Mouse (Mus musculus) right cerebral cortex, postnatal 4 days (tissue): Measurements from ENCODE around the gene Rps6ka1.
"Not testable (repeated sequence)": the region's sequence is repeated elsewhere in the genome, so short reads cannot be mapped to it uniquely, and the experiment has no call there.

Experiments used
- DNase-seq: peaks from one replicate; pipeline ENCODE4 v3.0.0-alpha.2; 2022

The Rps6ka1 gene

GRCm38 (mm10) chr4:133887672-133888453, at the start of gene Rps6ka1:
TSS of gene Rps6ka1 (minus strand) at chr4:133887797.
- peak; percentile 80 for DNase-seq

- DNase-seq, result no peak
These were observed 44.2 kb upstream of the Rps6ka1 start for GRCm38 (mm10) chr4:133931785-133932184.

GRCm38 (mm10) chr4:133931349-133931748, 43.8 kb upstream of the Rps6ka1 start:
- DNase-seq, result no peak

- no peak for DNase-seq
These were observed 41.7 kb upstream of the Rps6ka1 start for GRCm38 (mm10) chr4:133929278-133929670.

- no peak for DNase-seq
These were observed 41.1 kb upstream of the Rps6ka1 start for GRCm38 (mm10) chr4:133928576-133929277.

- DNase-seq, result no peak
These were observed 37.6 kb upstream of the Rps6ka1 start for GRCm38 (mm10) chr4:133925204-133925603.

GRCm38 (mm10) chr4:133923743-133924142, 36.1 kb upstream of the Rps6ka1 start:
- DNase-seq, result no peak

- DNase-seq, result not testable (repeated sequence)
These were observed 30.7 kb upstream of the Rps6ka1 start for GRCm38 (mm10) chr4:133918093-133918825.

- no peak for DNase-seq
These were observed 24.4 kb upstream of the Rps6ka1 start for GRCm38 (mm10) chr4:133911983-133912382.

- DNase-seq, result peak; percentile 95
These were observed 22.9 kb upstream of the Rps6ka1 start for GRCm38 (mm10) chr4:133910236-133911211.

- no peak for DNase-seq
These were observed 20.5 kb upstream of the Rps6ka1 start for GRCm38 (mm10) chr4:133908051-133908450.

- no peak for DNase-seq
These were observed 19.5 kb upstream of the Rps6ka1 start for GRCm38 (mm10) chr4:133907086-133907485.

- DNase-seq, result not testable (repeated sequence)
These were observed 18.7 kb upstream of the Rps6ka1 start for GRCm38 (mm10) chr4:133906336-133906735.

- DNase-seq, result no peak
These were observed 17.6 kb upstream of the Rps6ka1 start for GRCm38 (mm10) chr4:133905167-133905566.

- DNase-seq, result no peak
These were observed 16.7 kb upstream of the Rps6ka1 start for GRCm38 (mm10) chr4:133904326-133904725.

GRCm38 (mm10) chr4:133903372-133903771, 15.8 kb upstream of the Rps6ka1 start:
- DNase-seq, result no peak

GRCm38 (mm10) chr4:133902510-133902909, 14.9 kb upstream of the Rps6ka1 start:
- no peak for DNase-seq

GRCm38 (mm10) chr4:133900887-133901286, 13.3 kb upstream of the Rps6ka1 start:
- no peak for DNase-seq

GRCm38 (mm10) chr4:133900352-133900751, 12.8 kb upstream of the Rps6ka1 start:
- no peak for DNase-seq

GRCm38 (mm10) chr4:133899241-133899800, 11.7 kb upstream of the Rps6ka1 start:
- no peak for DNase-seq

GRCm38 (mm10) chr4:133898151-133898550, 10.6 kb upstream of the Rps6ka1 start:
- DNase-seq, result no peak

GRCm38 (mm10) chr4:133897431-133897891, 9.9 kb upstream of the Rps6ka1 start:
- no peak for DNase-seq
